In genomic region chr14:48662568-48663236, GRCm38 (mm10) we compare ENCODE assay signal across 20 mouse cellular contexts. TPM values are rescaled to one million over a fixed set of nuclear protein-coding genes. Genes with fewer than 3 reads are reported as not detected.
DNase-seq lines count a peak whose midpoint lies in the region; ATAC-seq and TF ChIP-seq lines count a peak whose summit lies in the region.
"Had no signal": no experiment of that assay in that cellular context is flagged by ENCODE, and none has a peak within 500 bp of the region (broad histone marks: within the 10 kb centered on the region; RNA-seq: fewer than 3 reads in every experiment).

No protein-coding gene starts in this region.

- TF ChIP-seq CTCF in lung, adult 2 months (IDR thresholded peaks at IDR 0.05; ENCODE audit: insufficient read depth, low read length), result no peak

- H3K27ac ChIP-seq in heart, embryonic 11.5 days (ENCODE audit: low read depth, low read length), result no peak overlapping the region
- peak overlapping the region; percentile 59; the same call in 1 of the 2 replicates for H3K27ac ChIP-seq in forebrain, embryonic 11.5 days (ENCODE audit: low read depth, low read length)
- H3K27ac ChIP-seq in hindbrain, embryonic 15.5 days (replicated peaks), result no peak overlapping the region
- H3K27ac ChIP-seq: heart, embryonic 13.5 days; liver, embryonic 13.5 days had no signal

- no peak overlapping the region for H3K4me3 ChIP-seq in heart, embryonic 11.5 days (ENCODE audit: low read depth, low read length)
- H3K4me3 ChIP-seq in forebrain, embryonic 11.5 days (ENCODE audit: low read depth, low read length), result peak overlapping the region; percentile 64
- peak overlapping the region; percentile 20 for H3K4me3 ChIP-seq in hindbrain, embryonic 15.5 days
- H3K4me3 ChIP-seq in lung, adult 2 months (replicated peaks; ENCODE audit: extremely low read depth, low read depth, low read length), result no peak overlapping the region
- H3K4me3 ChIP-seq: liver, embryonic 13.5 days; myocyte had no signal

- no peaks in the 10 kb centered on the region for H3K36me3 ChIP-seq in heart, embryonic 11.5 days (ENCODE audit: control insufficient read depth, insufficient read depth, low read length)
- no peaks in the 10 kb centered on the region for H3K36me3 ChIP-seq in forebrain, embryonic 11.5 days (ENCODE audit: control insufficient read depth, insufficient read depth, low read length)
- H3K36me3 ChIP-seq in hindbrain, embryonic 15.5 days, result no peaks in the 10 kb centered on the region
- H3K36me3 ChIP-seq: heart, embryonic 13.5 days; liver, embryonic 13.5 days had no signal

- H3K9me3 ChIP-seq in heart, embryonic 11.5 days (replicated peaks; ENCODE audit: control insufficient read depth, low read length), result no peaks in the 10 kb centered on the region
- no peaks in the 10 kb centered on the region for H3K9me3 ChIP-seq in forebrain, embryonic 11.5 days (ENCODE audit: control insufficient read depth, low read length)
- no peaks in the 10 kb centered on the region for H3K9me3 ChIP-seq in hindbrain, embryonic 15.5 days
- H3K9me3 ChIP-seq: heart, embryonic 13.5 days; liver, embryonic 13.5 days had no signal

- TF ChIP-seq POLR2A in lung, adult 2 months (IDR thresholded peaks at IDR 0.05; ENCODE audit: borderline replicate concordance, extremely low read depth, low read depth, low read length), result no peak

- H3K27me3 ChIP-seq in heart, embryonic 11.5 days (ENCODE audit: control insufficient read depth, insufficient read depth, low read length), result peaks cover 74% of the 10 kb centered on the region
- H3K27me3 ChIP-seq in forebrain, embryonic 11.5 days (ENCODE audit: control insufficient read depth, insufficient read depth, low read length), result peaks cover 40% of the 10 kb centered on the region
- peaks cover 86% of the 10 kb centered on the region for H3K27me3 ChIP-seq in hindbrain, embryonic 15.5 days

- DNase-seq in heart, postnatal 10 days, result no peak
- peak; percentile 58 for DNase-seq in forebrain, embryonic 11.5 days (ENCODE audit: low spot score)
- DNase-seq in retina, postnatal 1 day, result peak; percentile 85
- no peak for DNase-seq in lung, adult 2 months
- DNase-seq in urinary bladder, postnatal 10 days (ENCODE audit: low spot score), result no peak
- DNase-seq: adrenal gland, adult 8-10 months; B cell, adult 2 months; liver, embryonic 13.5 days; lung, postnatal 36 days had no signal

- H3K9ac ChIP-seq in heart, embryonic 11.5 days (ENCODE audit: low read depth, low read length), result no peak overlapping the region
- H3K9ac ChIP-seq in forebrain, embryonic 11.5 days (ENCODE audit: low read length), result peak overlapping the region; percentile 72
- H3K9ac ChIP-seq in hindbrain, embryonic 15.5 days, result no peak overlapping the region
- H3K9ac ChIP-seq: heart, embryonic 13.5 days; liver, embryonic 13.5 days had no signal

- intact Hi-C loops in heart, postnatal 10 days (cut with DNase I), result loop anchor here (5.0 kb wide), 1 partner anchor 215 kb away; the partner anchor contains the start of gene Tmem260

- WGBS in heart, embryonic 11.5 days (ENCODE audit: insufficient replicate concordance), result 3% methylated on average over 15 of the region's 16 CpGs
- under 1% methylated on average over 16 of the region's 16 CpGs for whole genome bisulfite sequencing in forebrain, embryonic 11.5 days
- 3% methylated on average over 16 of the region's 16 CpGs for WGBS in hindbrain, embryonic 15.5 days
- WGBS in lung, adult 2 months, result 6% methylated on average over 16 of the region's 16 CpGs

- 0 out of 2 replicates have a peak, but pooled peaks cover 8% of the 10 kb centered on the region for H3K4me1 ChIP-seq in heart, embryonic 11.5 days (ENCODE audit: control insufficient read depth, insufficient read depth, low read length)
- H3K4me1 ChIP-seq in forebrain, embryonic 11.5 days (replicated peaks; ENCODE audit: control insufficient read depth, insufficient read depth, low read length), result peaks cover 22% of the 10 kb centered on the region; the same call in 1 of the 2 replicates
- 0 out of 2 replicates have a peak, but pooled peaks cover 3% of the 10 kb centered on the region for H3K4me1 ChIP-seq in hindbrain, embryonic 15.5 days (replicated peaks)
- no peaks in the 10 kb centered on the region; the same call in 1 of the 2 replicates for H3K4me1 ChIP-seq in lung, adult 2 months (ENCODE audit: control insufficient read depth, insufficient read depth, low read length)

- H3K4me2 ChIP-seq in heart, embryonic 11.5 days, result peak overlapping the region; percentile 35
- H3K4me2 ChIP-seq in forebrain, embryonic 11.5 days (ENCODE audit: low read depth, low read length, severe bottlenecking), result peak overlapping the region; percentile 79
- peak overlapping the region; percentile 14 for H3K4me2 ChIP-seq in hindbrain, embryonic 15.5 days
- H3K4me2 ChIP-seq: heart, embryonic 13.5 days; liver, embryonic 13.5 days had no signal

- no peak for ATAC-seq in heart, embryonic 11.5 days (replicated peaks; ENCODE audit: insufficient number of reproducible peaks, low FRiP score, low TSS enrichment)
- ATAC-seq in forebrain, embryonic 11.5 days (replicated peaks; ENCODE audit: low FRiP score), result no peak
- ATAC-seq in hindbrain, embryonic 15.5 days (ENCODE audit: low FRiP score, low read depth), result no peak
- ATAC-seq in erythroblast, adult 5-6 weeks (replicated peaks; ENCODE audit: low FRiP score, poor library complexity, severe bottlenecking), result no peak
- ATAC-seq: Patski had no signal

RNA-seq across cellular contexts. Expression of gene Otx2, which starts 10.9 kb away (rescaled TPM):
- polyA plus RNA-seq in heart, embryonic 11.5 days (2014; fragmentation: Nextera tagmentation; extraction: Ambion mirVana), result 0.52 TPM in 1 of 2 replicates, not detected in the other
- total RNA-seq in heart, postnatal 10 days (2021), result not detected
- 73.3 and 78.7 TPM in 2 replicates for polyA plus RNA-seq in forebrain, embryonic 11.5 days (2014; fragmentation: Nextera tagmentation; extraction: Ambion mirVana)
- polyA plus RNA-seq in hindbrain, embryonic 15.5 days (2015; fragmentation: Nextera tagmentation; extraction: Ambion mirVana), result 21.9 and 36.3 TPM in 2 replicates
- polyA plus RNA-seq in lung, adult 2 months (2012; rRNA removed), result not detected in 2 replicates
- total RNA-seq in erythroblast, adult 5-6 weeks (2015; ENCODE audit: low replicate concordance), result not detected in 2 replicates
- total RNA-seq in erythroblast, adult 5-6 weeks (2017; ENCODE audit: low replicate concordance), result not detected in 2 replicates
- total RNA-seq: adrenal gland, adult 8-10 months; gastrocnemius, adult 8-10 months had no signal
- polyA plus RNA-seq: heart, embryonic 13.5 days; intestine, embryonic 14.5 days; large intestine, adult 2 months; liver, embryonic 13.5 days; myocyte; Patski; spleen, adult 2 months; testis, adult 2 months had no signal

Comparison
In these comparisons a context has a peak if more than half of its experiments do, and no peak if none do; other contexts are left out.
1. H3K4me2 ChIP-seq: peak in every context shown above with its lines; median percentile 79 in forebrain, embryonic 11.5 days; 35 in heart, embryonic 11.5 days; 14 in hindbrain, embryonic 15.5 days.
2. H3K4me3 ChIP-seq: peak in forebrain, embryonic 11.5 days (single experiment) and hindbrain, embryonic 15.5 days (single experiment); none in heart, embryonic 11.5 days (single experiment) and lung, adult 2 months (single experiment).
3. DNase-seq: peak in forebrain, embryonic 11.5 days (single experiment) and retina, postnatal 1 day (single experiment); none in heart, postnatal 10 days (0 of 2), lung, adult 2 months (single experiment) and urinary bladder, postnatal 10 days (single experiment).
4. RNA of gene Otx2, which starts 10.9 kb away (polyA plus RNA-seq): 73.3 to 78.7 TPM in forebrain, embryonic 11.5 days and 21.9 to 36.3 TPM in hindbrain, embryonic 15.5 days; 0.52 TPM in heart, embryonic 11.5 days and not detected in lung, adult 2 months; every median in the first group is over 10 times any median in the second.